11 mouse cellular contexts compared by ENCODE assay signal in the genomic region with DNA sequence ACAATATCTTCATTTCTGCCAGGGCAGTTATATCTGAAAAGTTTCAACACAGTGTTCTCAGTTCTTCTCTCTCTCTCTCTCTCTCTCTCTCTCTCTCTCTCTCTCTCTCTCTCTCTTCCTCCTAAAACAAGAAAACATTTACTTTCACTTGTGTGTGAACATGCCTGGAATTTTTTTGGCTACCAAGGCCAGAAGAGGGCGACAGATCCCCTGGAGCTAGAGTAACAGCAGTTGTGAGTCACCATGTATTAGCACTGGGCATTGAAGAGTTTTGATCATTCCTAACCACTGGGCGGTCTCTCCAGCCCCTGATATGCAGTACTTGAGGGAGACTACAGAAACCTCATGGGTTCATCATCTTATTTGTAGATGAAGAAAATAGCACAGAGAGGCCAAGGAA.
A peak's percentile ranks its signal among the peaks of the same experiment; 100 is the strongest.
DNase-seq lines count a peak whose midpoint lies in the region; ATAC-seq lines count a peak whose summit lies in the region.
"Had no signal": no experiment of that assay in that cellular context is flagged by ENCODE, and none has a peak within 500 bp of the region (broad histone marks: within the 10 kb centered on the region; RNA-seq: fewer than 3 reads in every experiment).

No protein-coding gene starts in this region.

- H3K9ac ChIP-seq in forebrain, embryonic 14.5 days (ENCODE audit: low read length), result no peak overlapping the region
- H3K9ac ChIP-seq: intestine, embryonic 15.5 days; neural tube, embryonic 15.5 days had no signal

- H3K36me3 ChIP-seq in forebrain, embryonic 14.5 days (ENCODE audit: control insufficient read depth, insufficient read depth, low read length), result no peaks in the 10 kb centered on the region
- H3K36me3 ChIP-seq in forebrain, embryonic 10.5 days (replicated peaks), result no peaks in the 10 kb centered on the region
- H3K36me3 ChIP-seq: intestine, embryonic 15.5 days; neural tube, embryonic 15.5 days had no signal

- WGBS in forebrain, embryonic 14.5 days, result 43% methylated on average over 2 of the region's 2 CpGs
- 57% methylated on average over 2 of the region's 2 CpGs for WGBS in forebrain, embryonic 10.5 days

- H3K4me2 ChIP-seq in forebrain, embryonic 14.5 days (ENCODE audit: low read length), result no peak overlapping the region
- H3K4me2 ChIP-seq: intestine, embryonic 15.5 days; neural tube, embryonic 15.5 days had no signal

- DNase-seq in forebrain, embryonic 14.5 days (ENCODE audit: low spot score), result peak; percentile 19
- DNase-seq in forebrain, embryonic 10.5 days (ENCODE audit: extremely low spot score, low spot score), result no peak
- DNase-seq in lung, adult 18-20 months, result peak; percentile 14 to 15
- no peak for DNase-seq in lung, postnatal 14 days
- peak; percentile 42 for DNase-seq in ES-CJ7 (ENCODE audit: low read depth, low spot score)
- peak; percentile 19 for DNase-seq in embryo, embryonic 11 days
- DNase-seq in frontal cortex, postnatal 14 days (ENCODE audit: low spot score in 2 of 2), result no peak
- no peak for DNase-seq in spleen, adult 12 weeks (ENCODE audit: low spot score)
- DNase-seq: layer of hippocampus, postnatal 36 days had no signal

- no peaks in the 10 kb centered on the region for H3K27me3 ChIP-seq in forebrain, embryonic 14.5 days (replicated peaks; ENCODE audit: control insufficient read depth, insufficient read depth, low read length)
- no peaks in the 10 kb centered on the region for H3K27me3 ChIP-seq in forebrain, embryonic 10.5 days (ENCODE audit: poor library complexity, severe bottlenecking)
- H3K27me3 ChIP-seq: intestine, embryonic 15.5 days; neural tube, embryonic 15.5 days had no signal

- H3K4me3 ChIP-seq in forebrain, embryonic 14.5 days (ENCODE audit: low read depth, low read length), result no peak overlapping the region
- H3K4me3 ChIP-seq in forebrain, embryonic 10.5 days, result no peak overlapping the region
- H3K4me3 ChIP-seq: intestine, embryonic 15.5 days; neural tube, embryonic 15.5 days had no signal

- no peak overlapping the region for H3K27ac ChIP-seq in forebrain, embryonic 14.5 days (ENCODE audit: low read depth, low read length)
- no peak overlapping the region for H3K27ac ChIP-seq in forebrain, embryonic 10.5 days
- H3K27ac ChIP-seq: intestine, embryonic 15.5 days; neural tube, embryonic 15.5 days had no signal

- no peak for ATAC-seq in forebrain, embryonic 14.5 days
- ATAC-seq: intestine, embryonic 15.5 days had no signal

- H3K4me1 ChIP-seq in forebrain, embryonic 14.5 days (ENCODE audit: control insufficient read depth, insufficient read depth, low read length), result no peaks in the 10 kb centered on the region
- no peaks in the 10 kb centered on the region for H3K4me1 ChIP-seq in forebrain, embryonic 10.5 days
- H3K4me1 ChIP-seq: intestine, embryonic 15.5 days; neural tube, embryonic 15.5 days had no signal

- no peaks in the 10 kb centered on the region for H3K9me3 ChIP-seq in forebrain, embryonic 14.5 days (replicated peaks; ENCODE audit: control insufficient read depth, low read length)
- H3K9me3 ChIP-seq in forebrain, embryonic 10.5 days, result no peaks in the 10 kb centered on the region
- H3K9me3 ChIP-seq: intestine, embryonic 15.5 days; neural tube, embryonic 15.5 days had no signal

Comparison
In these comparisons a context has a peak if more than half of its experiments do, and no peak if none do; other contexts are left out.
1. DNase-seq: peak in forebrain, embryonic 14.5 days (single experiment), lung, adult 18-20 months (2 of 2), ES-CJ7 (single experiment) and embryo, embryonic 11 days (single experiment); none in forebrain, embryonic 10.5 days (single experiment), lung, postnatal 14 days (single experiment), frontal cortex, postnatal 14 days (0 of 2) and spleen, adult 12 weeks (single experiment).